ENCODE assay signal across 10 mouse cellular contexts in the genomic region with DNA sequence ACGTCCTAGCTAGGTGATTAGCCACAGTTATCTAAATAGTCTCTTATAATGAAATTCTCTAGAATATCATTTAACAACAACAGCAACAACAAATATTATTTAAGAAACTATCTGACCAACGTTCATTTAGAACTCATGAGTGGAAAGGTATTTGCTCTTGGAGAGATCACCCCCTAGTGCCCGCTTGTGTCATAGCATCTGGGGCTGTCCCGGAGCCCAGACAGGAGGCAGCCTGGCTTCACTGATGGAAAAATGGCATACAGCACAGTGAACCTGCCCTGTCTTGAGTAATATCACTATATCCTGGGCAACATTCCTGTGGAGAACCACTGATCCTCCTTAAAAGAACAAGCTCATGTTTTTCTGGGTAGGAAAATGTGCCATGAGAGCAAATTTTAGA.
DNase-seq lines count a peak whose midpoint lies in the region; ATAC-seq and TF ChIP-seq lines count a peak whose summit lies in the region.
"Had no signal": no experiment of that assay in that cellular context is flagged by ENCODE, and none has a peak within 500 bp of the region (broad histone marks: within the 10 kb centered on the region; RNA-seq: fewer than 3 reads in every experiment).

No protein-coding gene starts in this region.

- WGBS in thymus, adult 2 months, result 20% methylated on average over 4 of the region's 4 CpGs
- WGBS in forebrain, embryonic 14.5 days, result 19% methylated on average over 4 of the region's 4 CpGs
- 24% methylated on average over 4 of the region's 4 CpGs for WGBS in midbrain, embryonic 14.5 days

- TF ChIP-seq CTCF in thymus, adult 2 months (IDR thresholded peaks at IDR 0.05; ENCODE audit: borderline replicate concordance, control insufficient read depth, extremely low read depth, insufficient read depth, low read length, poor library complexity), result peak; percentile 56; the same call in 1 of the 2 replicates
- peak; percentile 92 for TF ChIP-seq CTCF in left cerebral cortex, adult 2 months (IDR thresholded peaks at IDR 0.05)

- TF ChIP-seq POLR2A in thymus, adult 2 months (IDR thresholded peaks at IDR 0.05; ENCODE audit: control insufficient read depth, extremely low read depth, insufficient read depth, low read length, poor library complexity), result no peak

- DNase-seq in thymus, adult 2 months, result peak; percentile 65
- no peak for DNase-seq in thymus, adult 18-20 months
- DNase-seq in c-Kit-positive CD71-positive TER-119-positive erythroid progenitor cells, embryonic 14.5 days (ENCODE audit: low spot score), result peak; percentile 47
- peak; percentile 79 for DNase-seq in forebrain, embryonic 14.5 days (ENCODE audit: low spot score)
- peak; percentile 72 for DNase-seq in induced T-regulatory cell, adult 2 months (ENCODE audit: low read depth)
- DNase-seq in left cerebral cortex, adult 2 months (ENCODE audit: extremely low spot score in 1 of 2, low spot score in 2 of 2), result peak; percentile 72 to 79
- peak; percentile 82 for DNase-seq in midbrain, embryonic 14.5 days
- DNase-seq in spleen, postnatal 36 days (ENCODE audit: low spot score in 2 of 2), result peak; percentile 28 to 37

- intact Hi-C loops in left cerebral cortex, adult 2 months (cut with DNase I), result loop anchor here (1.0 to 5.0 kb wide), 4 partner anchors 126 to 279 kb away; a partner anchor contains a TSS

- H3K9me3 ChIP-seq in forebrain, embryonic 14.5 days (replicated peaks; ENCODE audit: control insufficient read depth, low read length), result no peaks in the 10 kb centered on the region
- no peaks in the 10 kb centered on the region for H3K9me3 ChIP-seq in midbrain, embryonic 14.5 days (ENCODE audit: control insufficient read depth, low read length)
- H3K9me3 ChIP-seq: embryonic facial prominence, embryonic 12.5 days; midbrain, embryonic 12.5 days had no signal

- no peaks in the 10 kb centered on the region for H3K36me3 ChIP-seq in thymus, adult 2 months (ENCODE audit: control insufficient read depth, insufficient read depth, low read length)
- H3K36me3 ChIP-seq in forebrain, embryonic 14.5 days (ENCODE audit: control insufficient read depth, insufficient read depth, low read length), result no peaks in the 10 kb centered on the region
- H3K36me3 ChIP-seq in midbrain, embryonic 14.5 days (ENCODE audit: control insufficient read depth, insufficient read depth, low read length), result peaks cover 15% of the 10 kb centered on the region
- H3K36me3 ChIP-seq: embryonic facial prominence, embryonic 12.5 days had no signal

- no peak overlapping the region for H3K4me3 ChIP-seq in thymus, adult 2 months (ENCODE audit: control insufficient read depth, insufficient read depth, low read length)
- no peak overlapping the region for H3K4me3 ChIP-seq in forebrain, embryonic 14.5 days (ENCODE audit: low read depth, low read length)
- no peak overlapping the region for H3K4me3 ChIP-seq in left cerebral cortex, adult 2 months
- no peak overlapping the region for H3K4me3 ChIP-seq in midbrain, embryonic 14.5 days (replicated peaks; ENCODE audit: low read depth, low read length)
- H3K4me3 ChIP-seq: embryonic facial prominence, embryonic 12.5 days; midbrain, embryonic 12.5 days had no signal

- H3K4me2 ChIP-seq in forebrain, embryonic 14.5 days (ENCODE audit: low read length), result no peak overlapping the region
- H3K4me2 ChIP-seq in midbrain, embryonic 14.5 days (ENCODE audit: low read length), result no peak overlapping the region
- H3K4me2 ChIP-seq: embryonic facial prominence, embryonic 12.5 days; midbrain, embryonic 12.5 days had no signal

- no peak overlapping the region for H3K27ac ChIP-seq in thymus, adult 2 months (ENCODE audit: control insufficient read depth, insufficient read depth, low read length)
- no peak overlapping the region for H3K27ac ChIP-seq in forebrain, embryonic 14.5 days (ENCODE audit: low read depth, low read length)
- H3K27ac ChIP-seq in left cerebral cortex, adult 2 months, result no peak overlapping the region
- no peak overlapping the region for H3K27ac ChIP-seq in midbrain, embryonic 14.5 days (replicated peaks; ENCODE audit: low read depth, low read length)
- H3K27ac ChIP-seq: embryonic facial prominence, embryonic 12.5 days; midbrain, embryonic 12.5 days had no signal

- no peaks in the 10 kb centered on the region for H3K27me3 ChIP-seq in thymus, adult 2 months (ENCODE audit: control insufficient read depth, insufficient read depth, low read length)
- no peaks in the 10 kb centered on the region for H3K27me3 ChIP-seq in forebrain, embryonic 14.5 days (replicated peaks; ENCODE audit: control insufficient read depth, insufficient read depth, low read length)
- H3K27me3 ChIP-seq in midbrain, embryonic 14.5 days (ENCODE audit: control insufficient read depth, insufficient read depth, low read length), result no peaks in the 10 kb centered on the region
- H3K27me3 ChIP-seq: embryonic facial prominence, embryonic 12.5 days; midbrain, embryonic 12.5 days had no signal

- 0 out of 2 replicates have a peak overlapping the region, but pooled peaks have one; percentile 21 for H3K9ac ChIP-seq in forebrain, embryonic 14.5 days (ENCODE audit: low read length)
- H3K9ac ChIP-seq in midbrain, embryonic 14.5 days (replicated peaks; ENCODE audit: low read length), result no peak overlapping the region
- H3K9ac ChIP-seq: embryonic facial prominence, embryonic 12.5 days; midbrain, embryonic 12.5 days had no signal

- H3K4me1 ChIP-seq in thymus, adult 2 months (replicated peaks; ENCODE audit: control insufficient read depth, insufficient read depth, low read length), result no peaks in the 10 kb centered on the region
- peaks cover 15% of the 10 kb centered on the region for H3K4me1 ChIP-seq in forebrain, embryonic 14.5 days (ENCODE audit: control insufficient read depth, insufficient read depth, low read length)
- peaks cover 15% of the 10 kb centered on the region for H3K4me1 ChIP-seq in midbrain, embryonic 14.5 days (ENCODE audit: control insufficient read depth, insufficient read depth, low read length)
- H3K4me1 ChIP-seq: embryonic facial prominence, embryonic 12.5 days had no signal

- ATAC-seq in forebrain, embryonic 14.5 days, result peak; percentile 66
- ATAC-seq in midbrain, embryonic 14.5 days (ENCODE audit: low FRiP score, low TSS enrichment), result 0 out of 2 replicates have a peak, but pooled peaks have one; percentile 51

Comparison
In these comparisons a context has a peak if more than half of its experiments do, and no peak if none do; other contexts are left out.
1. DNase-seq: peak in thymus, adult 2 months (single experiment), c-Kit-positive CD71-positive TER-119-positive erythroid progenitor cells, embryonic 14.5 days (single experiment), forebrain, embryonic 14.5 days (single experiment), induced T-regulatory cell, adult 2 months (single experiment), left cerebral cortex, adult 2 months (2 of 2), midbrain, embryonic 14.5 days (single experiment) and spleen, postnatal 36 days (2 of 2); none in thymus, adult 18-20 months (0 of 2).